Mouse (Mus musculus) B cell, adult (primary cell): ENCODE results near the gene Lrriq1. TPM values are rescaled to one million over a fixed set of nuclear protein-coding genes. Genes with fewer than 3 reads are reported as not detected.

ENCODE experiments used
- total RNA-seq: library from RNA; stranded (reverse); gene quantifications from 4 replicates; pipeline ENCODE4 v1.2.4, GENCODE M21; 2023; ENCODE audit not compliant: inconsistent age

Lrriq1 gene
- not detected in 4 replicates for total RNA-seq

GRCm38 (mm10) chr10:103235707-103236459 is at the start of gene Lrriq1:
TSS of gene Lrriq1 (minus strand) at chr10:103236322.

GRCm38 (mm10) chr10:103029730-103030490 is 206.2 kb downstream of the Lrriq1 start, which contains the start of gene Alx1:
TSS of gene Alx1 (minus strand) at chr10:103030215.

Other genes with a start within 250 kb of the Lrriq1 start
- gene Alx1, start 206.1 kb downstream of the Lrriq1 start, total RNA-seq, result not detected in 4 replicates
- gene Slc6a15, start 131.5 kb upstream of the Lrriq1 start, total RNA-seq, result not detected in 4 replicates